Mouse (Mus musculus) embryonic facial prominence, embryonic 14.5 days (tissue): Measurements from ENCODE around the gene Srcin1. TPM values are rescaled to one million over a fixed set of nuclear protein-coding genes. Genes with fewer than 3 reads are reported as not detected.

Source experiments
- ATAC-seq: fragments of 200-750 bp; cut with Nextera tagmentation; 2 replicates; pipeline ENCODE4 v1.8.0; 2017; ENCODE audit warnings: low read depth, moderate number of reproducible peaks, moderate TSS enrichment
- DNase-seq: peaks from one replicate; pipeline ENCODE4 v3.0.0-alpha.2; 2015; ENCODE audit warnings: low spot score
- H3K27ac ChIP-seq: fragments of 300-500 bp; sonication (generic); replicated peaks from 2 replicates; pipeline ENCODE4 v1.5.1; 2014; ENCODE audit warnings: low read depth, mild to moderate bottlenecking, low read length, moderate library complexity
- H3K27me3 ChIP-seq: fragments of 300-500 bp; sonication (generic); replicated peaks from 2 replicates; pipeline ENCODE4 v1.6.1; 2014; ENCODE audit warnings: low read length; ENCODE audit not compliant: control insufficient read depth, insufficient read depth
- H3K36me3 ChIP-seq: fragments of 300-500 bp; sonication (generic); 2 replicates; pipeline ENCODE4 v1.6.1; 2014; ENCODE audit warnings: low read length, mixed read lengths; ENCODE audit not compliant: control insufficient read depth, insufficient read depth
- H3K4me1 ChIP-seq: fragments of 300-500 bp; sonication (generic); 2 replicates; pipeline ENCODE4 v1.6.1; 2014; ENCODE audit warnings: antibody characterized with exemption, low read length; ENCODE audit not compliant: control insufficient read depth, insufficient read depth
- H3K4me2 ChIP-seq: fragments of 300-500 bp; sonication (generic); 2 replicates; pipeline ENCODE4 v1.6.1; 2014; ENCODE audit warnings: low read depth, mild to moderate bottlenecking, low read length, moderate library complexity, mixed read lengths
- H3K4me3 ChIP-seq: fragments of 300-500 bp; sonication (generic); 2 replicates; pipeline ENCODE4 v1.5.1; 2014; ENCODE audit warnings: low read depth, mild to moderate bottlenecking, low read length
- H3K9ac ChIP-seq: fragments of 300-500 bp; sonication (generic); 2 replicates; pipeline ENCODE4 v1.6.1; 2014; ENCODE audit warnings: low read depth, mild to moderate bottlenecking, low read length, moderate library complexity, mixed read lengths
- H3K9me3 ChIP-seq: fragments of 300-500 bp; sonication (generic); 2 replicates; pipeline ENCODE4 v1.6.1; 2016; ENCODE audit warnings: low read length; ENCODE audit not compliant: control insufficient read depth
- WGBS: fragments of 180-500 bp; shearing (Covaris S2); extraction: QIAGEN DNeasy Blood & Tissue Kit; methylation state at CpG from one replicate; pipeline ENCODE4 v1.1.7; 2014; 5-methylcytosine and 5-hydroxymethylcytosine counted together
- polyA plus RNA-seq: library from polyadenylated mRNA; unstranded; fragments of >200 nt; fragmentation: Nextera tagmentation; extraction: Ambion mirVana; gene quantifications from 2 replicates; pipeline ENCODE4 v1.2.1, GENCODE M21; 2014

The Srcin1 gene
- polyA plus RNA-seq, 1 experiment from 2014 or later = 1.6 TPM

DNA sequence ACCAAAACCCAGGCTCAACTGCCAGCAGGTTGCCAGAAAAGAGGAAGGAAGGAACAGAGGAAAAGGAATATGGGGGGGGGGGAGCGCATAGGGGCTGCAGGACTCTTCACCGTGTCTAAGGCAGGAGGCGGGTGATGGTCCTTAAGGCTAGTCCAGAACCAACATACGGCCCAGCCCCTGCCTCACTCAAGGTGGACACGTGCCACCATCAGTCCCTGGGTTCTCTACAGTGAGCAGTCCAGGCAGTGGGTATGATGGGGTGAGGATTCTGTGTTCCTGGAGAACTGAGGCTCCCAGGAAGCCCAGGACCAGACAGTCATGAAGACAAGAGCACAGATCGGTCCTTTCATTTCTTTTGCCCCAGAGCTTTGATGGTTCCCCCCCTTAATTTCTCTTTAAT lies 45.9 kb downstream of the Srcin1 start:
- Histone ChIP-seq H3K9ac (no peak overlapping the region), H3K27me3 (peaks cover 34% of the 10 kb centered on the region), H3K9me3 (no peaks in the 10 kb centered on the region), H3K4me3 (no peak overlapping the region), H3K36me3 (no peaks in the 10 kb centered on the region), H3K4me1 (peaks cover 10% of the 10 kb centered on the region; the same call in 1 of the 2 replicates), H3K27ac (no peak overlapping the region), H3K4me2 (no peak overlapping the region)
- ATAC-seq (no peak), DNase-seq (no peak)
- 86% methylated on average over 5 of the region's 6 CpGs for WGBS

DNA sequence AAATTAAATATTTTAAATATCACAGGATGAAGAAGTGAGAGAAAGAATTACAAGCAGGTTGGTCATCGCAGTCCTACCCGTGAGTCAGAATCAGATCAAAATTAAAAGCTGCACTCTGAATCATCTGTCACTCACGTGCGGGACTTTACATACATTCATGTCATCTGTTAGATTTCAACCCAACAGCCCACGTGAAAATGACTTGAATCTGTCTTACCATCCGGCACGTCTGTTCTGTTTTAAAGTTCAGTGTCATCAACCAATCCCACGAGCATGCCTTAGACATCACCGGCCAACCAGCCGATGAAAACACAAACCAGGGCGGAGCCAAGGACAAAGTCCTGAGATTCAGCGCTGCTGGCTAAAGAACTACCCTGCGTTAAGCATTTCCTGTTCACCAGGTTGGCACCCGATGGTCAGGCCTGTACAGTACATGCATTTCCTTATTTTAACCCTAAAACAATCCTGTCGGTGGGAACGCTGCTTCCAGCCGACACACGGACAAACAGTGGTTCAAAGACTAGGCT lies 47.6 kb downstream of the Srcin1 start:
- no peak for DNase-seq
- Histone ChIP-seq H3K27me3 (peaks cover 17% of the 10 kb centered on the region), H3K4me1 (peaks cover 6% of the 10 kb centered on the region; the same call in 1 of the 2 replicates), H3K9me3 (no peaks in the 10 kb centered on the region), H3K9ac (no peak overlapping the region), H3K27ac (no peak overlapping the region), H3K36me3 (no peaks in the 10 kb centered on the region), H3K4me2 (no peak overlapping the region), H3K4me3 (no peak overlapping the region)
- ATAC-seq = no peak
- 60% methylated on average over 18 of the region's 18 CpGs for WGBS

DNA sequence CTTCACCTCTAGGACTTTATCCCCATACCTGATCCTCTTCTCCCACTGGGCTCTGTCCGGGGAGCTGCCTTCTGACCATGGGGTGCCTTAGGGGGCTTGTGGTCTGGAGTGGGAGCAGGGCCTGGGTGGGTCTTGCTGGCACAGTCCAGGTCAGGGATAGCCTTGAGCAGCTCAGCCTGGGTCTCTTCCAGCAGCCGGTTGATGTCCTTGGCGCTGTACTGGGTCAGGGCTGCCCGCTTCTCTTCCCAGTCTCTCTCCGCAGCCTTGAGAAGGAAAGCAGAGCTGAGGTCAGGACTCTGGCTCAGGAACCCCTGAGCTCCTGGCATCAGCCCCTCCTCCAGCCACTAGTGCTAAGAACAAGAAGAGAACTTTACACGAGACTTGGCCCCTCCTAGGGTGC lies 50.7 kb downstream of the Srcin1 start:
- ATAC-seq = no peak
- 85% methylated on average over 6 of the region's 6 CpGs for WGBS
- H3K36me3 ChIP-seq = no peaks in the 10 kb centered on the region
- H3K27me3 ChIP-seq = no peaks in the 10 kb centered on the region
- H3K4me1 ChIP-seq = no peaks in the 10 kb centered on the region
- DNase-seq = no peak
- no peak overlapping the region for H3K4me3 ChIP-seq
- no peak overlapping the region for H3K4me2 ChIP-seq
- no peaks in the 10 kb centered on the region for H3K9me3 ChIP-seq
- no peak overlapping the region for H3K27ac ChIP-seq
- H3K9ac ChIP-seq = no peak overlapping the region

DNA sequence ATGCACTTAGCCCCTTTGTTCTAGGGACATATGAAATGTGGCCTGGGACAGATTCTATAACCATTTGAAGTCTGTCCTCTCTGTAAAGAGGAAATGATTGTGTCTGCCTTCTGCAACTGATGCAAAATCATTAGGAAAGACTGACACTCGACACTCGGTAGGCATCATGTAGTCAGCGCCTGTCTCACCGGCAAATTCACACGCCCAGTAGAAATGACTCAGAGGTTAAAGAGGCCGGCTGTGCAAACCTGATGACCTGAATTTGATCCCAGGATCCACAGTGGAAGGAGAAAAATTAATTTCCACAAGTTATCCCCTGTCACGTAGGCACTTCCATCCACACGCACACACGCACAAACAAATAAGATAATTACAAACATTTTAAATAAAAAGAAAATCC lies 51.7 kb downstream of the Srcin1 start:
- ATAC-seq (no peak), DNase-seq (no peak)
- Histone ChIP-seq H3K4me1 (no peaks in the 10 kb centered on the region), H3K27ac (no peak overlapping the region), H3K9me3 (no peaks in the 10 kb centered on the region), H3K4me2 (no peak overlapping the region), H3K4me3 (no peak overlapping the region), H3K36me3 (0 out of 2 replicates have a peak, but pooled peaks cover 3% of the 10 kb centered on the region), H3K9ac (no peak overlapping the region), H3K27me3 (no peaks in the 10 kb centered on the region)
- WGBS = 40% methylated on average over 9 of the region's 9 CpGs

DNA sequence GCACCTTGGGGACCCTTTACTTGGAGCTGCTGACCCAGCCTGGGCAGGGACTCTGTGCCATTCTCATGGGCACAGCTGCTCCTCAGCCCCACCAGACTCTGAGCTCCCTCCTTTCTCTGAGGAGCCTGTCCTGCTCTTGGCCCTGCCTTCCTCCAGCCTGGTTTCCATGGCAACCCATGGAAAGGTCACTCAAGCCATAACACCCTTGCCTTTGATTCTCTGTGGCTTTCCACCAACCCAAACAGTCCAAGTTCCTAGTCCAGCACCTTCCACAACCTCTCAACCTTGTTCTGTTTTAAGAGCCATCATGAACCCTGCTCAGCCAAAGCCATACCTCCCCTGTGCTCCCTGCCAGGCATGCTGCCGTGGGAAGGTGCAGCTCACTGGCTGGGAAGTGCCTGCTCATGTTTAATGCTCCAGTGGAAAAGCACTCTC lies 52.1 kb downstream of the Srcin1 start:
- H3K4me3 ChIP-seq = no peak overlapping the region
- H3K4me2 ChIP-seq = no peak overlapping the region
- H3K27ac ChIP-seq = no peak overlapping the region
- no peaks in the 10 kb centered on the region for H3K27me3 ChIP-seq
- H3K4me1 ChIP-seq = no peaks in the 10 kb centered on the region
- no peaks in the 10 kb centered on the region for H3K9me3 ChIP-seq
- H3K9ac ChIP-seq = 0 out of 2 replicates have a peak overlapping the region, but pooled peaks have one; percentile 19
- WGBS = 8% methylated on average over 1 of the region's 1 CpGs
- DNase-seq = no peak
- H3K36me3 ChIP-seq = 0 out of 2 replicates have a peak, but pooled peaks cover 4% of the 10 kb centered on the region
- no peak for ATAC-seq

DNA sequence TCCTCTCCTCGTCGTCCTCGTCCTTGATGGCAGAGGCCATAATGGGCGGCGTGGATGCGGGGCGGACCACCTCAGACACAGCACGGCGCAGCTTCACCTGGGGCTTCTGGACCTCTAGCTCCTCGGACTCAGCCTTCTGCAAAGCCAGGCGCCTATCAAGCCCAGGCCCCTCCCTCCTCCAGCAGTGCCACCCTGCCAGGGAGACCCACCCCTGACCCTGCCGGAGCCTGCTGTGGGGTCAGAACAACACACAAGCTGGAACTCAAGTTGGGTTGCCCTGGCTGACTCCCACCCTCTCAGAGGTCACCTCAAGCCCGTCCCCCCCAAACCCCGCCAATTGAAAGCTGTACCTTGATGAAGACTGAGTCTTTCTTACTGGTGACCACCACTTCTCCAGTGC lies 52.9 kb downstream of the Srcin1 start:
- no peak overlapping the region for H3K4me2 ChIP-seq
- H3K4me3 ChIP-seq = no peak overlapping the region
- ATAC-seq (no peak), DNase-seq (no peak)
- H3K27me3 ChIP-seq = no peaks in the 10 kb centered on the region
- no peaks in the 10 kb centered on the region for H3K9me3 ChIP-seq
- H3K9ac ChIP-seq = no peak overlapping the region
- 83% methylated on average over 14 of the region's 14 CpGs for WGBS
- H3K4me1 ChIP-seq = no peaks in the 10 kb centered on the region
- H3K27ac ChIP-seq = no peak overlapping the region
- H3K36me3 ChIP-seq = 0 out of 2 replicates have a peak, but pooled peaks cover 4% of the 10 kb centered on the region

DNA sequence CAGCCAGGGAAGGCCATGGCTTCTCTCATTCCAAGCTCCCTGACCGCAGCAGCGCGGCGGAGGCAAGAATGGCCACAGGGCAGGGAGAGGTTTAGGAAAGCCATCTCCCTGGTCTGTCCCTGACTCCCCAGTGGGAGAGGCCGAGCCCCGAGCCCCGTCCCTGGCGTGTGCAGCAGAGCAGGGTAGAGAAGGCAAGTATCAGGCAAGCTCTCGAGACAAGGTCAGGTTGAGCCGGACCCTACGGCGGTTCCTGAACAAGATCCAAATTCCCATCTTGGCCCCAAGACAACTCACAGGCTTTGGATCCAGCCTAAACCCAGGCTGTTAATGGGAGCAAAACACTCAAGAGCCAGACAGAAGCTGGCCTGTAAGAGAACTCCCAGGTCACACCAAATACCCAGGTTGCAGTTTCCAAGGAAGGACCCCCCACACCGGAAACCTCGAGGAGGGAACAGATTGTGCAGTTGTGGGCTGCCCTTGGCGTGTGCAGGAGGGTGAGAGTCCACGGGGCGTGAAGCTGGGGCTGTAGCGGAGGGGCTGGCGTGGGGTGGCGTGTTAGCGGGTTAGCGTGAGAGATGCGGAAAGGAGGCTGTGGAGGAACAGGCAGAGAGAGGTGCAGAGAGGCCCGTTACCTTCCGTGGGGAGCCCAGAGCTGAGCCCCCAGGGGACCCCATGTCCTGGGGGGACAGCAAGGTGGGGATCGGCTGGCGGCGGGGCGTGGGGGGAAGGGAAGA lies 54.1 kb downstream of the Srcin1 start:
- DNase-seq (no peak), ATAC-seq (no peak)
- Histone ChIP-seq H3K4me3 (no peak overlapping the region), H3K27ac (no peak overlapping the region), H3K27me3 (no peaks in the 10 kb centered on the region), H3K9ac (no peak overlapping the region), H3K9me3 (no peaks in the 10 kb centered on the region), H3K36me3 (0 out of 2 replicates have a peak, but pooled peaks cover 4% of the 10 kb centered on the region), H3K4me2 (no peak overlapping the region), H3K4me1 (no peaks in the 10 kb centered on the region)
- 80% methylated on average over 29 of the region's 29 CpGs for WGBS

DNA sequence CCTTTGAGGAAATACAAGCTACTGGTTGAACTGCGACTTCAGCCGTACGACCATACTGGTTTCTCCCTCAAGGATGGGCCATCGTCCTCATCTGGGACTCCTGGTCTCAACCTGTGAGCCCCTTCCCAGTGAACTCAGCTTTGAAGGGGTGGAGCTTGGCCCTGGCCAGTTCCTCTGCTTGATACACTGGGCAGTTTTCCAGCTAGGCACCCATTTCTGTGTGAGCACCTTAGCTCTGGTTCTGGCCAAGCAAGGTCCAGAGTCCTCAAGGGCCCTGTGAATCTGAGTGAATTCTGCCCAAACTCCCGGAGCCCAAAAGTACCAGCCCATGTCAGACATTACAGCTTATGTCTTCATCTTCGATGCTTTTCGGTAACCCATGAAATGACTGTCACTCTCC lies 55.4 kb downstream of the Srcin1 start:
- no peak overlapping the region for H3K9ac ChIP-seq
- WGBS = 91% methylated on average over 7 of the region's 7 CpGs
- no peak for ATAC-seq
- no peaks in the 10 kb centered on the region for H3K27me3 ChIP-seq
- 0 out of 2 replicates have a peak, but pooled peaks cover 4% of the 10 kb centered on the region for H3K36me3 ChIP-seq
- no peak for DNase-seq
- no peak overlapping the region for H3K27ac ChIP-seq
- no peak overlapping the region for H3K4me3 ChIP-seq
- no peaks in the 10 kb centered on the region for H3K9me3 ChIP-seq
- H3K4me2 ChIP-seq = no peak overlapping the region
- no peaks in the 10 kb centered on the region for H3K4me1 ChIP-seq

DNA sequence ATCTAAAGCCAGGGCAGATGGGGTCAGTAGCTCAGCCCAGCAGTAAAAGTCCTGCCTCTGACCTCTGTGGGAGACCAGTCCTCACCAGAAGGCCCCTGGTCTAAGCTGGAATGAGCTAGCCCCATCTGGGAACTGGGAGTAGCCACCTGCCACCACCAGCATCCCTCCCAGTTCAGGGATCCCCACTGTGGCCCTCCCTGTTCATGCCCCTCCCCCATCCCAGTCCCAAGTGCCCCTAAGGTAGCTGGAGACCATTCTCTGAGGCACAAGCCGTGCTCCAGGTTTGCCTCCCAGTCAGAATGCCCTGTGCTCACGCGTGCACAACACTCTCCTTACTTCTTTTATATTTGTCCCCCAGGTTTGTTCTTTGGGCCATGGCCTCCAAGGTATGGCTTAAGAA lies 62.9 kb downstream of the Srcin1 start:
- Histone ChIP-seq H3K4me1 (no peaks in the 10 kb centered on the region), H3K4me3 (no peak overlapping the region), H3K4me2 (no peak overlapping the region), H3K36me3 (no peaks in the 10 kb centered on the region), H3K27ac (no peak overlapping the region), H3K9ac (no peak overlapping the region), H3K27me3 (no peaks in the 10 kb centered on the region), H3K9me3 (no peaks in the 10 kb centered on the region)
- ATAC-seq (no peak), DNase-seq (no peak)
- WGBS = 89% methylated on average over 3 of the region's 3 CpGs
